Mouse (Mus musculus) midbrain, embryonic 15.5 days (tissue): ENCODE measurements around the gene Cntnap5a. TPM values are rescaled to one million over a fixed set of nuclear protein-coding genes. Genes with fewer than 3 reads are reported as not detected.
"Not testable (repeated sequence)": the region's sequence is repeated elsewhere in the genome, so short reads cannot be mapped to it uniquely, and the experiment has no call there.

ENCODE experiments used
- ATAC-seq: fragments of 200-750 bp; cut with Nextera tagmentation; replicated peaks from 2 replicates; pipeline ENCODE4 v1.8.0; 2017; ENCODE audit warnings: moderate TSS enrichment
- H3K27ac ChIP-seq: fragments of 300-500 bp; sonication (generic); 2 replicates; pipeline ENCODE4 v1.5.1; 2015; ENCODE audit warnings: mild to moderate bottlenecking, inconsistent platforms
- H3K27me3 ChIP-seq: fragments of 300-500 bp; sonication (generic); replicated peaks from 2 replicates; pipeline ENCODE4 v1.6.1; 2015; ENCODE audit warnings: inconsistent platforms
- H3K36me3 ChIP-seq: fragments of 300-500 bp; sonication (generic); replicated peaks from 2 replicates; pipeline ENCODE4 v1.6.1; 2015; ENCODE audit warnings: inconsistent platforms
- H3K4me1 ChIP-seq: fragments of 300-500 bp; sonication (generic); 2 replicates; pipeline ENCODE4 v1.6.1; 2015; ENCODE audit warnings: inconsistent platforms
- H3K4me2 ChIP-seq: fragments of 300-500 bp; sonication (generic); 2 replicates; pipeline ENCODE4 v1.6.1; 2015; ENCODE audit warnings: inconsistent platforms, mild to moderate bottlenecking, moderate library complexity
- H3K4me3 ChIP-seq: fragments of 300-500 bp; sonication (generic); 2 replicates; pipeline ENCODE4 v1.5.1; 2015; ENCODE audit warnings: mild to moderate bottlenecking, inconsistent platforms
- H3K9ac ChIP-seq: fragments of 300-500 bp; sonication (generic); 2 replicates; pipeline ENCODE4 v1.6.1; 2015; ENCODE audit warnings: mild to moderate bottlenecking, inconsistent platforms
- H3K9me3 ChIP-seq: fragments of 300-500 bp; sonication (generic); 2 replicates; pipeline ENCODE4 v1.6.1; 2016; ENCODE audit warnings: inconsistent platforms
- WGBS: fragments of 180-500 bp; shearing (Covaris S2); methylation state at CpG from one replicate; pipeline ENCODE4 v1.1.7; 2015; ENCODE audit warnings: mixed read lengths; 5-methylcytosine and 5-hydroxymethylcytosine counted together
- polyA plus RNA-seq: library from polyadenylated mRNA; unstranded; fragments of >200 nt; fragmentation: Nextera tagmentation; extraction: Ambion mirVana; gene quantifications from 2 replicates; pipeline ENCODE4 v1.2.1, GENCODE M21; 2015

Cntnap5a gene
- polyA plus RNA-seq, 1 experiment from 2014 or later: 2.8 TPM

- Histone ChIP-seq H3K4me3 (no peak overlapping the region), H3K4me2 (no peak overlapping the region), H3K9me3 (no peaks in the 10 kb centered on the region), H3K4me1 (no peaks in the 10 kb centered on the region), H3K36me3 (no peaks in the 10 kb centered on the region), H3K27ac (no peak overlapping the region), H3K9ac (no peak overlapping the region), H3K27me3 (no peaks in the 10 kb centered on the region)
- ATAC-seq: no peak; the same call in 1 of the 2 replicates
Measured at GRCm38 (mm10) chr1:116107724-116108058, 423.1 kb downstream of the Cntnap5a start.

GRCm38 (mm10) chr1:116108381-116108780, 423.8 kb downstream of the Cntnap5a start:
- Histone ChIP-seq H3K4me3 (no peak overlapping the region), H3K27me3 (no peaks in the 10 kb centered on the region), H3K9ac (no peak overlapping the region), H3K36me3 (no peaks in the 10 kb centered on the region), H3K4me2 (no peak overlapping the region), H3K9me3 (no peaks in the 10 kb centered on the region), H3K4me1 (no peaks in the 10 kb centered on the region), H3K27ac (no peak overlapping the region)
- no peak for ATAC-seq

DNA sequence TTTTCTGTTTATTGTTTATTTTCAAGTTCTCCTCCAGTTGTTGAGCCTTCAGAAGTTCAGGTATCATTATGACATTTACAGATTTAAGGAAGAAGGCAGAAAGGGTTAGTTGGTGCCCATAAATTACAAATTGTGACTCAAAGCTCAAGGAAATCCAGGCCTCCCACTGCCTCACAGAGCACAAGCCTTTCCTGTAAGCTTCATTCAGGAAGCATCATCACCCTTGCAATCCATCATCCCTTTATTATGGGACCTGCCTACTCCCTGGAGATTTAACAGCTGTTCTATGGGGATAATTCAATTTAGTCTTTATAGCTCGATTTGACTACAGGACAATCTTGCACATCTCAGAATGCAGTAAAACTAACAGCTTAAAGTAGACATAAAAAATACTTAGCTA, 441.2 kb downstream of the Cntnap5a start:
- H3K4me1 ChIP-seq: no peaks in the 10 kb centered on the region
- H3K4me3 ChIP-seq: no peak overlapping the region
- H3K27me3 ChIP-seq: no peaks in the 10 kb centered on the region
- H3K36me3 ChIP-seq: no peaks in the 10 kb centered on the region
- WGBS: 77% methylated on average over 1 of the region's 1 CpGs
- no peak overlapping the region for H3K4me2 ChIP-seq
- no peak overlapping the region for H3K9ac ChIP-seq
- no peaks in the 10 kb centered on the region for H3K9me3 ChIP-seq
- no peak overlapping the region for H3K27ac ChIP-seq
- ATAC-seq: no peak

- no peak for ATAC-seq
- Histone ChIP-seq H3K9me3 (no peaks in the 10 kb centered on the region), H3K27me3 (no peaks in the 10 kb centered on the region), H3K4me1 (no peaks in the 10 kb centered on the region), H3K9ac (no peak overlapping the region), H3K27ac (no peak overlapping the region), H3K36me3 (no peaks in the 10 kb centered on the region), H3K4me2 (no peak overlapping the region), H3K4me3 (no peak overlapping the region)
- 74% methylated on average over 2 of the region's 2 CpGs for WGBS
Measured at GRCm38 (mm10) chr1:116127085-116127484, 442.5 kb downstream of the Cntnap5a start.

DNA sequence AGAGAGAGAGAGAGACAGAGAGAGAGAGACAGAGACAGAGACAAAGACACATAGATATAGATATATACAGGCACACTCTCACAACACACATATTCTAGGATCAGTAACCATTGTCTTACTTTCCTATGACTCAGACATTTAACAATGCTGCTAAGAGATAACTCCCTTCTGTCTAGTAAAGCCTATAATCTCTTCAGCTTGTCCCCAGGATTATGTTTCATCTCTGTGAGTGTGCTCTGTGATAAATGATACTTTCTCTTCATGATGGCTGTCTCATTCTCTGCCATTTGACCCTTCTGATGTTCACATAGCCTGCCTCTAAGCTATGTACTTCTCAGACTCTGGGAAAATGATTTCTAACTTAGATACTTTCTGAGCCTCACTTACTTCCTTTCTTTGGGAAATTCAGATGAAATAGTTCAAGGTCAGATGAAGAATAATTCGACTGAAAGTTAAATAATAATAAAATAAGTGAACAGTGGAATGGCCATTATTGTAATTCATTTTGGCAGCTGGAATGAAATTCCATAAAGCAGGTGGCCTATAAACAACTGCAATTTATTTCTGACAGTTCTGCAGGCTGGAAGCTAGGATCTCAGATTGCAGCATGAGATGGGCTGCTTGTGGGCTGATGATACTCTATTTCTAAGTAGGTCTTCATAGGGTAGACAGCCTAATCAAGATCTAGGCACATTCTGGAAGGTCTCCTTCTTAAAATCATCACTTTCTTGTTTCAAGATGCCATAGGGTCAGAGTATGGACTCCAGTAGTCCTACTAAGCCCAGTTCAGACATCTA, 444.1 kb downstream of the Cntnap5a start:
- Histone ChIP-seq H3K4me2 (no peak overlapping the region), H3K27ac (no peak overlapping the region), H3K4me3 (no peak overlapping the region), H3K27me3 (no peaks in the 10 kb centered on the region), H3K36me3 (no peaks in the 10 kb centered on the region), H3K4me1 (no peaks in the 10 kb centered on the region), H3K9me3 (no peaks in the 10 kb centered on the region), H3K9ac (no peak overlapping the region)
- 60% methylated on average over 1 of the region's 1 CpGs for WGBS
- ATAC-seq: no peak

DNA sequence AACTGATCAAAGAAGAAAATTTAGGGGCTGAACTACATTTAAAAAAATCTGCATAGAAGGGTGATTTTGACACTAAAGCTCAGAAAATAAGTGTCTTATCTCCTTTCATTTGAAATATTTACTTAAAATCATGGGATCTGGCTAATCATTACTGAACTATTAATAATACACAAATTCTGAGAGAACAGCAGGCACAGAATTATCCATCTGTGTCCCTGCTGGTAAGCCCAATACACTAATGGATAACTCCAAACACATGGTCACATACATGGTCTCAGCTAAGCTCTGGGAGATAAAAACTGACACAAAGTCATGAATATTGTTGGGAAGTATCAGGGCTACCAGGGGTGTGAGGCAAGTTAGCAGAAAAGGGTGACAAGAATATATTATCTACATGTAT, 447.9 kb downstream of the Cntnap5a start:
- no peak for ATAC-seq
- H3K27ac ChIP-seq: no peak overlapping the region
- H3K4me1 ChIP-seq: no peaks in the 10 kb centered on the region
- H3K4me3 ChIP-seq: no peak overlapping the region
- H3K27me3 ChIP-seq: no peaks in the 10 kb centered on the region
- no peak overlapping the region for H3K9ac ChIP-seq
- no peaks in the 10 kb centered on the region for H3K36me3 ChIP-seq
- H3K9me3 ChIP-seq: no peaks in the 10 kb centered on the region
- H3K4me2 ChIP-seq: no peak overlapping the region

- ATAC-seq: no peak; the same call in 1 of the 2 replicates
- no peaks in the 10 kb centered on the region for H3K4me1 ChIP-seq
- H3K4me3 ChIP-seq: no peak overlapping the region
- no peaks in the 10 kb centered on the region for H3K9me3 ChIP-seq
- H3K36me3 ChIP-seq: no peaks in the 10 kb centered on the region
- H3K9ac ChIP-seq: no peak overlapping the region
- H3K4me2 ChIP-seq: no peak overlapping the region
- no peak overlapping the region for H3K27ac ChIP-seq
- H3K27me3 ChIP-seq: no peaks in the 10 kb centered on the region
Measured at GRCm38 (mm10) chr1:116149764-116150369, 465.3 kb downstream of the Cntnap5a start.

DNA sequence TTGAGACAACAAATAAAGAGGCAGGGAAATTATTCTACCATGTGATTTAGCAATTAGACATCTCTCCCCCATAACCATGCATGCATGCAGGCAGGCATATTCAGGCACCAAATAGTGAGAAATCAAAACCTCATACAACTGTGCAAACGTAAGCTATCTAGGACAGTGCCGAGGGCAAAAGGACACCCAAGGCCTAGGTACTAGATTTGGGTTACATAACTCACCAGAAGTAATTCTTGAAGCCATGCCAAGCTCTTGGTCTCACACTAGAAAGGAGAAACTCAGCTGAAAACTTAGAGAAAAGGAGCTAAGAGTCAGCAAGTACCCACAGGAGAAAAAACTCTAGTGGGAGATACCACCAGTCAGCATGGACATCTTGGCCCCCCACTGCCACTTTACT, 499.9 kb downstream of the Cntnap5a start:
- WGBS: 93% methylated on average over 2 of the region's 2 CpGs
- Histone ChIP-seq H3K4me1 (no peaks in the 10 kb centered on the region), H3K27ac (no peak overlapping the region), H3K9me3 (no peaks in the 10 kb centered on the region), H3K4me3 (no peak overlapping the region), H3K36me3 (no peaks in the 10 kb centered on the region), H3K9ac (no peak overlapping the region), H3K27me3 (no peaks in the 10 kb centered on the region), H3K4me2 (no peak overlapping the region)
- no peak for ATAC-seq

- not testable (repeated sequence) for H3K36me3 ChIP-seq, H3K9me3 ChIP-seq, H3K4me1 ChIP-seq, H3K4me2 ChIP-seq, H3K27me3 ChIP-seq, H3K4me3 ChIP-seq, H3K9ac ChIP-seq, H3K27ac ChIP-seq
- WGBS: 26% methylated on average over 1 of the region's 1 CpGs
- ATAC-seq: peak; percentile 71
Measured at GRCm38 (mm10) chr1:116188142-116188541, 503.6 kb downstream of the Cntnap5a start.

DNA sequence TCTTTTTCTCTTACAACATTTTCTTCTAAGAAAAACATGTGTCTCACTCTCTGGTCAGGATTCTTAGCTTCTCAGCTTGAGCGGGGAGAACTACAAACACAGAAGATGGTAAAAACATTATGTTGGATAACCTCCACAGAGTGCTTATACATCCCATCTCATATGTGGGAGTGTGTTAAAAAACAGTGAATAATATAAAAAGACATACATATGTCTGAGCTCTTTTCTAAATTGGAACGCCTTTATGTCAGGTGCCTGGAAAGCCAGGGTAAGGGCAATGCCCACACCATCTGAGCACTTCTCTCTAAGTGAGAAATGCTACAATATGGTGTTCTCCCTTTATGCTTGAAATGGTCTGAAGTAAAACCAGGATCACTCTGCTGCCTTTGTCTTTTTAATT, 507.7 kb downstream of the Cntnap5a start:
- no peak overlapping the region for H3K27ac ChIP-seq
- H3K9ac ChIP-seq: no peak overlapping the region
- no peaks in the 10 kb centered on the region for H3K4me1 ChIP-seq
- H3K9me3 ChIP-seq: no peaks in the 10 kb centered on the region
- H3K4me3 ChIP-seq: no peak overlapping the region
- no peak overlapping the region for H3K4me2 ChIP-seq
- H3K36me3 ChIP-seq: no peaks in the 10 kb centered on the region
- ATAC-seq: no peak
- no peaks in the 10 kb centered on the region for H3K27me3 ChIP-seq
- 93% methylated on average over 2 of the region's 2 CpGs for WGBS

- ATAC-seq: 0 out of 2 replicates have a peak, but pooled peaks have one; percentile 50
- Histone ChIP-seq H3K27me3 (no peaks in the 10 kb centered on the region), H3K9me3 (no peaks in the 10 kb centered on the region), H3K36me3 (no peaks in the 10 kb centered on the region), H3K9ac (no peak overlapping the region), H3K4me3 (no peak overlapping the region), H3K4me1 (no peaks in the 10 kb centered on the region), H3K27ac (no peak overlapping the region), H3K4me2 (no peak overlapping the region)
Measured at GRCm38 (mm10) chr1:116216883-116217282, 532.3 kb downstream of the Cntnap5a start.

DNA sequence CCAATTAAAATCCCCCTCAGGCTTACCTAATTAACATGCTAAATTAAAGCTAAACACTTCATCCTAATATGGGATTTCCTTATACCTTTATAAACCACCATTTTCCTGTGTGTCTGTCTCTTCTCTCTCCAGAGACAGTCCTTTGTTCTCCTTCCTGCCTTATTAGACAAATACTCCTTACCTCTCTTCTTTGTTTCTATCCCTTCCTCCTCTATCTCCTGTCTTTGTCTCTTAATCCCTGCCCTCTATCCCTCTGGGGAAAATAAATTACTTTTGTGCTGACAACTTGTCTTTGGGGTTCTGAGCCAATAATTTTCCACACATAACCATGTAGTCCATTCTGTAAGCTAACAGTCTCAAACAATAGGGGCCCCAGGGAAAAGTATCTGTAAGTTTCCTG, 556.0 kb downstream of the Cntnap5a start:
- Histone ChIP-seq H3K9ac (no peak overlapping the region), H3K36me3 (no peaks in the 10 kb centered on the region), H3K4me3 (no peak overlapping the region), H3K27me3 (no peaks in the 10 kb centered on the region), H3K9me3 (no peaks in the 10 kb centered on the region), H3K4me1 (no peaks in the 10 kb centered on the region), H3K27ac (no peak overlapping the region), H3K4me2 (no peak overlapping the region)
- ATAC-seq: no peak

GRCm38 (mm10) chr1:116243856-116244255, 559.3 kb downstream of the Cntnap5a start:
- Histone ChIP-seq H3K4me2 (no peak overlapping the region), H3K4me3 (no peak overlapping the region), H3K27me3 (no peaks in the 10 kb centered on the region), H3K9me3 (no peaks in the 10 kb centered on the region), H3K27ac (no peak overlapping the region), H3K4me1 (no peaks in the 10 kb centered on the region), H3K36me3 (no peaks in the 10 kb centered on the region), H3K9ac (no peak overlapping the region)
- ATAC-seq: no peak
- 88% methylated on average over 2 of the region's 2 CpGs for WGBS
